ENCODE assay signal across 8 mouse cellular contexts in the genomic region with DNA sequence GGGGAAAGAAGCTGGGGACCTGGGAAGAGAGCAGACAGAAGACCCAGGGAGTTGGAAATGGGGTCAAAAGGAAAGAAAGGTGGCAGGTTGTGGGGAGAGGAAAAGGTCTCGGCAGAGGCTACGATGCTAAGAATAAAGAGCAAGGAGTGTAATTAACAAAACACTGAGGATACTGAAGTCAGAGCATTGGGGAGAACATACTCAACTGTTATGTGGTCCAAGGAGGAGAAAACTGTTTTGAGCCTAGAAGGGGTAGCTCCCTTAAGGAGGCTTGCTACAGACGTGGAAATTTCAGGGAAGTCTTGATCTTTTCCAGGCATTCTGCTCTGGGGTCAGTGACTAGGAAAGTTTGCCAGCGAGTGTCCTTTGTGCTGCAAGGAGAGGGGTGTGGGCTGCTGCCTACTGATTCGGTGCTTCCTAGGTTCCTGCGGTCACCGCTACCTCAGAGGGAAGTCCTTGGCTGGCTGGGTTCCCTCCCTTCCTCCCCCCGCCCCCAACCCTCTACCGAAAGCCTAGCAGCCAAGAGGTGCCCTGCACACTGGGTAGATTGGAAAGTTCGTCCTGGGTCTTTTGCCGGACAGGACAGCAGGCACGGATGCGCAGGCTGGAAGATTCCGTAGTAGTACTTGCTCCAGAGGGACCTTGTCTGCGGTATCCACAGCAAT. TPM values are rescaled to one million over a fixed set of nuclear protein-coding genes. Genes with fewer than 3 reads are reported as not detected.
DNase-seq lines count a peak whose midpoint lies in the region; ATAC-seq and TF ChIP-seq lines count a peak whose summit lies in the region.

No protein-coding gene starts in this region.

- no peaks in the 10 kb centered on the region for H3K36me3 ChIP-seq in hindbrain, embryonic 14.5 days (replicated peaks; ENCODE audit: control insufficient read depth, insufficient read depth)
- H3K36me3 ChIP-seq in midbrain, postnatal 0 days (ENCODE audit: insufficient read depth, low read length), result no peaks in the 10 kb centered on the region

- H3K27ac ChIP-seq in hindbrain, embryonic 14.5 days, result peak overlapping the region; percentile 97
- H3K27ac ChIP-seq in midbrain, postnatal 0 days (ENCODE audit: low read depth, low read length), result peak overlapping the region; percentile 85

- DNase-seq in adrenal gland, adult (ENCODE audit: inconsistent age in 2 of 2, low spot score in 1 of 2), result peak; percentile 14 to 65
- no peak for DNase-seq in adrenal gland, adult 8-10 months
- peak; percentile 11 for DNase-seq in right cerebral cortex, postnatal 14 days
- no peak for DNase-seq in right cerebral cortex, postnatal 36 days (ENCODE audit: low spot score in 2 of 2)
- peak; percentile 33 for DNase-seq in hindbrain, embryonic 14.5 days (ENCODE audit: low spot score)
- peak; percentile 51 for DNase-seq in midbrain, postnatal 0 days (ENCODE audit: low spot score)
- no peak for DNase-seq in thymus, postnatal 0 days (ENCODE audit: low spot score)
- no peak for DNase-seq in frontal cortex, postnatal 14 days (ENCODE audit: low spot score in 2 of 2)

- ATAC-seq in hindbrain, embryonic 14.5 days (ENCODE audit: low FRiP score), result peak; percentile 46; the same call in 1 of the 2 replicates
- ATAC-seq in midbrain, postnatal 0 days (ENCODE audit: low FRiP score), result peak; percentile 12; the same call in 1 of the 2 replicates

- no peaks in the 10 kb centered on the region for H3K9me3 ChIP-seq in hindbrain, embryonic 14.5 days (ENCODE audit: control insufficient read depth, low read length)
- H3K9me3 ChIP-seq in midbrain, postnatal 0 days (ENCODE audit: low read length), result no peaks in the 10 kb centered on the region

- H3K4me2 ChIP-seq in hindbrain, embryonic 14.5 days (replicated peaks), result peak overlapping the region; percentile 66
- peak overlapping the region; percentile 82 for H3K4me2 ChIP-seq in midbrain, postnatal 0 days (ENCODE audit: low read depth, low read length, poor library complexity, severe bottlenecking)

- H3K27me3 ChIP-seq in hindbrain, embryonic 14.5 days (ENCODE audit: control insufficient read depth, insufficient read depth, low read length), result no peaks in the 10 kb centered on the region
- H3K27me3 ChIP-seq in midbrain, postnatal 0 days (ENCODE audit: insufficient read depth, low read length), result no peaks in the 10 kb centered on the region

- peak overlapping the region; percentile 94 for H3K4me3 ChIP-seq in hindbrain, embryonic 14.5 days (replicated peaks; ENCODE audit: low read length)
- peak overlapping the region; percentile 88 for H3K4me3 ChIP-seq in midbrain, postnatal 0 days (ENCODE audit: low read depth, low read length)

- peaks cover 28% of the 10 kb centered on the region for H3K4me1 ChIP-seq in hindbrain, embryonic 14.5 days (replicated peaks; ENCODE audit: control insufficient read depth, insufficient read depth, low read length)
- H3K4me1 ChIP-seq in midbrain, postnatal 0 days (ENCODE audit: insufficient read depth, low read length), result peaks cover 3% of the 10 kb centered on the region; the same call in 1 of the 2 replicates

- no peak for TF ChIP-seq CTCF in midbrain, postnatal 0 days (IDR thresholded peaks at IDR 0.05)

- WGBS in hindbrain, embryonic 14.5 days, result 0% methylated on average over 15 of the region's 15 CpGs
- WGBS in midbrain, postnatal 0 days, result 0% methylated on average over 15 of the region's 15 CpGs

- peak overlapping the region; percentile 96 for H3K9ac ChIP-seq in hindbrain, embryonic 14.5 days
- H3K9ac ChIP-seq in midbrain, postnatal 0 days (replicated peaks; ENCODE audit: low read length, poor library complexity, severe bottlenecking), result peak overlapping the region; percentile 81

RNA-seq across cellular contexts. Expression of a gene that starts 1.2 kb away (rescaled TPM):
- total RNA-seq in adrenal gland, adult 8-10 months (2022), result 10 to 100 TPM; 12.0 to 44.3 (median 23.7) TPM
- 101 and 118 TPM in 2 replicates for polyA plus RNA-seq in hindbrain, embryonic 14.5 days (2014; fragmentation: Nextera tagmentation; extraction: Ambion mirVana)
- total RNA-seq in midbrain, postnatal 0 days (2014; rRNA removed), result 63.7 and 64.6 TPM in 2 replicates
- polyA plus RNA-seq in midbrain, postnatal 0 days (2015; fragmentation: Nextera tagmentation; extraction: Ambion mirVana), result 46.9 and 50.6 TPM in 2 replicates
- polyA plus RNA-seq in thymus, postnatal 0 days (2015; fragmentation: Nextera tagmentation; extraction: Ambion mirVana), result 0.35 and 0.41 TPM in 2 replicates

Comparison
In these comparisons a context has a peak if more than half of its experiments do, and no peak if none do; other contexts are left out.
1. DNase-seq: peak in adrenal gland, adult (2 of 2), right cerebral cortex, postnatal 14 days (single experiment), hindbrain, embryonic 14.5 days (single experiment) and midbrain, postnatal 0 days (single experiment); none in adrenal gland, adult 8-10 months (single experiment), right cerebral cortex, postnatal 36 days (0 of 2), thymus, postnatal 0 days (single experiment) and frontal cortex, postnatal 14 days (0 of 2).
2. RNA of a gene that starts 1.2 kb away (polyA plus RNA-seq): 101 to 118 TPM in hindbrain, embryonic 14.5 days and 46.9 to 50.6 TPM in midbrain, postnatal 0 days; 0.35 to 0.41 TPM in thymus, postnatal 0 days; every median in the first group is over 10 times any median in the second.